Mouse (Mus musculus): ENCODE results near the gene Rab44.
"Not testable (repeated sequence)": the region's sequence is repeated elsewhere in the genome, so short reads cannot be mapped to it uniquely, and the experiment has no call there.

Rab44 gene

GRCm38 (mm10) chr17:29091348-29091944, 22.5 kb upstream of the Rab44 start:
- DNase-seq (ENCODE audit: low spot score in 2 of 2): no peak

- DNase-seq (ENCODE audit: low spot score in 2 of 2): no peak
Measured at GRCm38 (mm10) chr17:29092497-29092896, 21.4 kb upstream of the Rab44 start.

- peak; percentile 91 to 94 for DNase-seq (ENCODE audit: low spot score in 2 of 2)
Measured at GRCm38 (mm10) chr17:29093110-29093952, 20.6 kb upstream of the Rab44 start.

GRCm38 (mm10) chr17:29093961-29094309, 20.0 kb upstream of the Rab44 start:
- DNase-seq (ENCODE audit: low spot score in 2 of 2): no peak

GRCm38 (mm10) chr17:29094310-29095181, 19.4 kb upstream of the Rab44 start:
- DNase-seq (ENCODE audit: low spot score in 2 of 2): peak; percentile 75 to 85

GRCm38 (mm10) chr17:29095201-29095733, 18.7 kb upstream of the Rab44 start:
- DNase-seq (ENCODE audit: low spot score in 2 of 2): peak; percentile 97

- DNase-seq (ENCODE audit: low spot score in 2 of 2): no peak
Measured at GRCm38 (mm10) chr17:29096245-29096644, 17.7 kb upstream of the Rab44 start.

- DNase-seq (ENCODE audit: low spot score in 2 of 2): no peak
Measured at GRCm38 (mm10) chr17:29096851-29097561, 16.9 kb upstream of the Rab44 start.

- DNase-seq (ENCODE audit: low spot score in 2 of 2): no peak
Measured at GRCm38 (mm10) chr17:29098291-29098690, 15.7 kb upstream of the Rab44 start.

- no peak for DNase-seq (ENCODE audit: low spot score in 2 of 2)
Measured at GRCm38 (mm10) chr17:29099076-29099475, 14.9 kb upstream of the Rab44 start.

- DNase-seq (ENCODE audit: low spot score in 2 of 2): no peak
Measured at GRCm38 (mm10) chr17:29100627-29101026, 13.3 kb upstream of the Rab44 start.

- DNase-seq (ENCODE audit: low spot score in 2 of 2): not testable (repeated sequence)
Measured at GRCm38 (mm10) chr17:29110356-29110755, 3.6 kb upstream of the Rab44 start.

- DNase-seq (ENCODE audit: low spot score in 2 of 2): no peak
Measured at GRCm38 (mm10) chr17:29111332-29111731, 2.6 kb upstream of the Rab44 start.

- no peak for DNase-seq (ENCODE audit: low spot score in 2 of 2)
Measured at GRCm38 (mm10) chr17:29116023-29116422, 2.1 kb downstream of the Rab44 start.

- no peak for DNase-seq (ENCODE audit: low spot score in 2 of 2)
Measured at GRCm38 (mm10) chr17:29117006-29117648, 3.2 kb downstream of the Rab44 start.

GRCm38 (mm10) chr17:29118057-29118456, 4.1 kb downstream of the Rab44 start:
- DNase-seq (ENCODE audit: low spot score in 2 of 2): no peak

- no peak for DNase-seq (ENCODE audit: low spot score in 2 of 2)
Measured at GRCm38 (mm10) chr17:29120666-29121065, 6.7 kb downstream of the Rab44 start.

GRCm38 (mm10) chr17:29122817-29123216, 8.9 kb downstream of the Rab44 start:
- no peak for DNase-seq (ENCODE audit: low spot score in 2 of 2)

GRCm38 (mm10) chr17:29123578-29124174, 9.7 kb downstream of the Rab44 start:
- peak in 1 of 2 experiments; percentile 34 for DNase-seq (ENCODE audit: low spot score in 2 of 2)

GRCm38 (mm10) chr17:29126561-29126960, 12.6 kb downstream of the Rab44 start:
- no peak for DNase-seq (ENCODE audit: low spot score in 2 of 2)

Data from urinary bladder, adult 18-20 months (tissue).